Mouse (Mus musculus): ENCODE measurements at regions not wholly inside any gene's neighbourhood (a gene's known extent, or its start where the extent isn't known, plus 50 kb on each side); places are given as distances from the start of the nearest gene placed in this dataset.

DNA sequence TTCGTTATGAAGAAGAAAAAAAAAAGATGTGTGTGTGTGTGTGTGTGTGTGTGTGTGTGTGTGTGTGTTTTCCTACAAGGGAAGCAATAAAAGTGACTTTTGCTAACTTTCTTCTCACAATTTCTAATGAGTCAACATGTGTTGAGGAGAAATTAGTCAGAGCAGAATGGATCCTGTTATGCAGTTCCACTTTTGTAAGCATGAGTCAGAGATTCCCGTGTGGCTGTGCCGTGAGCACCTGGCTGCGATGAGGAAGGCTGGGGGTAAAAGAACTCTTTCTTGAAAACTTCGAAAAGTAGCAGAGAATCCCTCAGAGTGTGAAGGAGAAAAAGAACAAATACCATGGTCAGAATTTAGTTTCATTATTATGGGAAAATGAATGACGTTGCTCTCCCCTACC lies 165.9 kb upstream of the Rfx3 start:
- TF ChIP-seq CTCF (IDR thresholded peaks at IDR 0.05; ENCODE audit: low read depth) (no peak), EP300 (optimal IDR thresholded peaks at IDR 0.05) (no peak)
